Mouse (Mus musculus) ES-Bruce4 (cell line): ENCODE measurements around the gene Ccl28. TPM values are rescaled to one million over a fixed set of nuclear protein-coding genes. Genes with fewer than 3 reads are reported as not detected.
"Not testable (repeated sequence)": the region's sequence is repeated elsewhere in the genome, so short reads cannot be mapped to it uniquely, and the experiment has no call there.

Source experiments
- H3K27ac ChIP-seq: 2 replicates; pipeline ENCODE4 v1.5.1; 2012; ENCODE audit warnings: low read length, inconsistent platforms; ENCODE audit not compliant: insufficient read depth
- H3K27me3 ChIP-seq: 2 replicates; pipeline ENCODE4 v1.6.1; 2012; ENCODE audit warnings: mild to moderate bottlenecking, low read length, inconsistent platforms; ENCODE audit not compliant: control insufficient read depth, poor library complexity, insufficient read depth, severe bottlenecking
- H3K36me3 ChIP-seq: 2 replicates; pipeline ENCODE4 v1.6.1; 2012; ENCODE audit warnings: inconsistent platforms, mild to moderate bottlenecking, low read length, moderate library complexity; ENCODE audit not compliant: control insufficient read depth, poor library complexity, insufficient read depth, severe bottlenecking
- H3K4me1 ChIP-seq: one replicate; pipeline ENCODE4 v1.8.1; 2011; ENCODE audit warnings: low read length; ENCODE audit not compliant: control insufficient read depth, insufficient read depth
- H3K4me3 ChIP-seq: 2 replicates; pipeline ENCODE4 v1.5.1; 2011; ENCODE audit warnings: low read depth, mild to moderate bottlenecking, low read length
- H3K9ac ChIP-seq: 2 replicates; pipeline ENCODE4 v1.6.1; 2012; ENCODE audit warnings: low read depth, mild to moderate bottlenecking, inconsistent platforms; ENCODE audit not compliant: poor library complexity, severe bottlenecking
- H3K9me3 ChIP-seq: replicated peaks from 2 replicates; pipeline ENCODE4 v1.6.1; 2012; ENCODE audit warnings: mild to moderate bottlenecking, low read length, inconsistent platforms; ENCODE audit not compliant: control insufficient read depth, poor library complexity, insufficient read depth, severe bottlenecking
- CTCF ChIP-seq: IDR thresholded peaks from one replicate; pipeline ENCODE4 v1.8.1; 2011; ENCODE audit warnings: low read depth, low read length
- EP300 ChIP-seq: IDR thresholded peaks from 2 replicates; pipeline ENCODE4 v1.6.1; 2011; ENCODE audit warnings: low read depth, low read length; ENCODE audit not compliant: insufficient read depth
- POLR2A ChIP-seq: IDR thresholded peaks from one replicate; pipeline ENCODE4 v1.8.1; 2011; ENCODE audit warnings: low read length; ENCODE audit not compliant: insufficient read depth
- polyA plus RNA-seq: library from polyadenylated mRNA; stranded (reverse); fragments of >200 nt; gene quantifications from 2 replicates; pipeline ENCODE4 v1.2.4, GENCODE M21; 2011; ENCODE audit warnings: low read depth; ENCODE audit not compliant: missing spikeins, insufficient read depth, insufficient read length

Gene Ccl28
- polyA plus RNA-seq, 1 experiment: 0.75 TPM

DNA sequence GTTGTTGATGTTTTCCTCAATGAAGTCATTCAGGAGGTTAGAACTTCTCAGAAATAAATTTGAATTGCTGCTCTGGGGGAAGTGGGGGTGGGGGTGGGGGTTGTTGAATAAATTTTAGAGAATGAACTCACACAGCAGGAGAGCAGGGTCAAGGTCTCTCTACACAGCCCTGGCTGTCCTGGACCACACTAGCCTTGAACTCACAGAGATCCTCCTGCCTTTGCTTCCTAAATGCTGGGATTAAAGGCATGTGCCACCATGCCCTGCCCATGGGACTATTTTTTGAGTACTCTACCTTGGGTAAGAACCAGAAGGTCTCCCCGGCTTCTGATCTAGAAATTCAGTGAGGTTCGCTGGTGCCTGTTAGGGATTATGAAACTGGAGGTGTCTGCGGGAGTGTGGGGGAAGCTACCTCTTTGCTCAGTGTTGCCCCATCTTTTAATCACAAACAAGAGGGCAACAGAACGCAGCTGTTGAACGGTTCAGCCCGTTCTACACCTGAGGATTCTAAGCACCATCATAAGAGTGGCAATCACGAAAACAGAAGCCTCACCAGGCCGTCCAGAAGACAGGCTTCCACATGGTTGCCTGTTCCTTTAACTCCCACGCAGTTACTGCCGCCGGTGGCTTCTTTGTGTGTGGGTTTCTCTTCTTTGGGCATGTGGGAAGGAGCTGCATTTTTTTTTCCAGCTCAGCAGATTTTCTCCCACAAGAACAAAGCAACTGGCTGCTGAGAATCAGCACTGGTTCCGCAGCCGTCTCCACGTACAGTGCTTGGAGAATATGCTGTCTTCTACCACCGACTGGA, 25.5 kb downstream of the Ccl28 start:
- Histone ChIP-seq H3K27ac (no peak overlapping the region), H3K9me3 (no peaks in the 10 kb centered on the region), H3K4me3 (no peak overlapping the region), H3K36me3 (no peaks in the 10 kb centered on the region), H3K9ac (no peak overlapping the region), H3K4me1 (no peaks in the 10 kb centered on the region), H3K27me3 (no peaks in the 10 kb centered on the region)
- no peak for TF ChIP-seq EP300
- no peak for TF ChIP-seq POLR2A
- no peak for TF ChIP-seq CTCF

DNA sequence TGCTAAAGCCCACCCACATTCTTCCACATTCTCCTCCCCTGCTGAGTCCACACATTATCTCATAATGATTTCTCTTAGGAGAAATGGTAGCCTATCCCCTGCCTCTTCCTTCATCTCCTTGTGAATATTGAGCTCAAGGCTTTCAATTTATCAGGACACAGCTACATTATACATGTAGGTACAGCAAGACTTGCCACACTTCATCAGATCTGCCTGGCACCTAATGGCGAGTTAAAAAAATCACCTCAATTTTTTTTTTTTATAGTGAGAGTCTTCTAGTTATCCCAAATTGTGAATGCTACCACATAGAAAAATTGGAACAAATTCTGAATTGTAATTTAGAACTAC, 26.1 kb downstream of the Ccl28 start:
- no peak for TF ChIP-seq EP300
- no peak for TF ChIP-seq CTCF
- no peak for TF ChIP-seq POLR2A
- Histone ChIP-seq H3K36me3 (no peaks in the 10 kb centered on the region), H3K27me3 (no peaks in the 10 kb centered on the region), H3K4me3 (no peak overlapping the region), H3K9me3 (no peaks in the 10 kb centered on the region), H3K27ac (no peak overlapping the region), H3K9ac (no peak overlapping the region), H3K4me1 (no peaks in the 10 kb centered on the region)

DNA sequence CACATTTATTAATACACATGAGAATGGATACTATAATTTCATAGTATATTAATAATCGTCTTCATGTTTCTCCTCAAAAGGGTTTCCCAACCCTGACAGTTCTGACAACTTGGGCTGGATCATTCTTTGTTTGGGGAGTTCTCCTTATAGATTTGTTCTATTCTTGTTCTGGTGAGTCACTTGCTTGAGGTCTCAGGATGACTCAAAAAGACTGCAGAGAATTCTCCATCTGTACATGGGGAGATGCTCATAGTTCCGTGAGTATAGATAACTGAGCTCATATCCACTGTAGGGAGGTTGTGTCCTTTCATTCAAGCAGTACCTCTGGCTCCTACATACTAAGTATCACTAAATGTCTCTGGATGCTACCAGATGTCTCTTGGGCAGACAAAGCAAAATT, 31.1 kb downstream of the Ccl28 start:
- Histone ChIP-seq H3K9ac (no peak overlapping the region), H3K27me3 (no peaks in the 10 kb centered on the region), H3K4me3 (no peak overlapping the region), H3K9me3 (peaks cover 3% of the 10 kb centered on the region; the same call in 1 of the 2 replicates), H3K36me3 (no peaks in the 10 kb centered on the region), H3K4me1 (no peaks in the 10 kb centered on the region), H3K27ac (no peak overlapping the region)
- no peak for TF ChIP-seq POLR2A
- TF ChIP-seq EP300: no peak

DNA sequence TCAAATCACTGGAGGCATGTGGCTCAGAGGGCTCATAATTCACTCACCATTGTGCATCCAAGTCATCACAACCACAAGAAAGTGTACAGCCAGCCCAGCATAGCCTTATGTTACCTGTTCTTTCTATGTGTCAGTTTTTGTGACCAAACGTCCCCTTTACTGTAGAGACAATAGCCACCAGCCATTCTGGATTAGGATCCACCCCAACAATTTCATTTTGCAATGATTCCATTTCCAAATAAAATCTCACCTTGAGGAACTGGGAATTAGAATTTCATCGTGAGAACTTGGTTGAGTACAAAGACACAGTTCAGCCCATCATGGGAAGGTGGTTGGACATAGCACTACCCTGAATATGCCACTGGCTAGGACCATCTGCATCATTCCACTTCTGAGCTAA, 32.6 kb downstream of the Ccl28 start:
- Histone ChIP-seq H3K9me3 (peaks cover 7% of the 10 kb centered on the region; the same call in 1 of the 2 replicates), H3K27me3 (no peaks in the 10 kb centered on the region), H3K27ac (no peak overlapping the region), H3K9ac (no peak overlapping the region), H3K4me3 (no peak overlapping the region), H3K36me3 (no peaks in the 10 kb centered on the region), H3K4me1 (no peaks in the 10 kb centered on the region)
- TF ChIP-seq EP300 (no peak), CTCF (no peak), POLR2A (no peak)

DNA sequence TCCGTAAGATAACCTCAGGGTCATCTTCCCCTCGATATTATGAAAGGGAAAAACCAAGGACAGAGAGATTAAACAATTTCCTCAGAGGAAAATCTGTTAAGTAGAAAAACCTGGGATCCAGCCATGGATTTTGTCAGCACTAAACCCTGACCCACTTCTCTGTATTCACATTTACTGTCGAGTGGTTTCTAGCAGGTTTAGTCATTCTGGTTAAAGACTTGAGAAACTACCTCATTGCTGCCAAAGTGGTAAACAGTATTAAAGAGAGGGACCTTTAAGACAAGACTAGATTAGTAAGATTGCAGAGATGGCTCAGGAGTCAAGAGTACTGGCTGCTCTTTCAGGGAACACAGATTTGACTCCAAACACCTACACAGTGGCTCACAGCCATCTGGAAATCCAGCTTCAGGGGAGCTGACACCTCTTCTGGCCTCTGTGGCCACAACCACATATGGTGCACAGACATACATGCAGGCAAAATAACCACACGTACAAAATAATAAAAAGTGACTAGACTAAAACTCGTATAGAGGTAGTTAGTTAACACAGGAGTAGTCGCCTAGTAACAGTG, 33.3 kb downstream of the Ccl28 start:
- H3K9me3 ChIP-seq: peaks cover 7% of the 10 kb centered on the region; the same call in 1 of the 2 replicates
- no peak overlapping the region for H3K4me3 ChIP-seq
- no peak for TF ChIP-seq CTCF
- TF ChIP-seq POLR2A: no peak
- no peak for TF ChIP-seq EP300
- H3K27ac ChIP-seq: no peak overlapping the region
- no peaks in the 10 kb centered on the region for H3K4me1 ChIP-seq
- H3K9ac ChIP-seq: no peak overlapping the region
- no peaks in the 10 kb centered on the region for H3K36me3 ChIP-seq
- H3K27me3 ChIP-seq: no peaks in the 10 kb centered on the region

DNA sequence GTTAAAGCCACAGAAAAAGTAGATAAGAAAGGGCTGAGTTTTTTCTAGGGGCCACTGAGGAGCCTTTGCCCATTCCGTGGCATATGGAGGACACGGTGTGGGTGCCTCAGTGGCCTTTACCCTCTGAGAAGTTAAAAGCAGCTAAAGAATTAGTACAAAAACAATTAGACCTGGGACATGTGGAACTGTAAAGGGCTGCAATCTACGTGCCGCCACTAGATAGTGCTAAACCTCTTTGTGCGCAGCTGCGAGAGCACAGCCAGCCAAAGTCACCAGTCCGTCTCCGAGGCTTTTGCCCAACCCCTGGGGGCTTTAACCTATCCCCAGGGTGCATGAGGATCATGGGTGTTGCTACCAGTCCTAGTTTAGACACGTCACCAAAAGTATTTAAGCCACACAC, 37.8 kb downstream of the Ccl28 start:
- H3K27ac ChIP-seq, H3K4me3 ChIP-seq, H3K9ac ChIP-seq, H3K4me1 ChIP-seq, H3K36me3 ChIP-seq, H3K9me3 ChIP-seq, H3K27me3 ChIP-seq: not testable (repeated sequence)
